Mouse (Mus musculus) neural tube, embryonic 14.5 days (tissue): Measurements from ENCODE around the gene Dnajc5g. TPM values are rescaled to one million over a fixed set of nuclear protein-coding genes. Genes with fewer than 3 reads are reported as not detected.

Experiments used
- ATAC-seq: fragments of 200-750 bp; cut with Nextera tagmentation; 2 replicates; pipeline ENCODE4 v1.8.0; 2017; ENCODE audit warnings: low read depth, mild to moderate bottlenecking, moderate TSS enrichment, moderate library complexity
- H3K27ac ChIP-seq: fragments of 300-500 bp; sonication (generic); 2 replicates; pipeline ENCODE4 v1.5.1; 2014; ENCODE audit warnings: low read depth, mild to moderate bottlenecking, control low read depth, low read length, moderate library complexity, mixed read lengths
- H3K27me3 ChIP-seq: fragments of 300-500 bp; sonication (generic); 2 replicates; pipeline ENCODE4 v1.6.1; 2014; ENCODE audit warnings: low read length; ENCODE audit not compliant: control insufficient read depth, insufficient read depth
- H3K36me3 ChIP-seq: fragments of 300-500 bp; sonication (generic); 2 replicates; pipeline ENCODE4 v1.6.1; 2014; ENCODE audit warnings: low read length, mixed read lengths; ENCODE audit not compliant: control insufficient read depth, insufficient read depth
- H3K4me1 ChIP-seq: fragments of 300-500 bp; sonication (generic); 2 replicates; pipeline ENCODE4 v1.6.1; 2014; ENCODE audit warnings: low read length; ENCODE audit not compliant: control insufficient read depth, insufficient read depth
- H3K4me2 ChIP-seq: fragments of 300-500 bp; sonication (generic); 2 replicates; pipeline ENCODE4 v1.6.1; 2014; ENCODE audit warnings: mild to moderate bottlenecking, low read depth, low read length, control low read depth
- H3K4me3 ChIP-seq: fragments of 300-500 bp; sonication (generic); 2 replicates; pipeline ENCODE4 v1.5.1; 2014; ENCODE audit warnings: low read depth, low read length, control low read depth, mixed read lengths
- H3K9ac ChIP-seq: fragments of 300-500 bp; sonication (generic); replicated peaks from 2 replicates; pipeline ENCODE4 v1.6.1; 2014; ENCODE audit warnings: low read depth, mild to moderate bottlenecking, control low read depth, low read length, mixed read lengths
- H3K9me3 ChIP-seq: fragments of 300-500 bp; sonication (generic); 2 replicates; pipeline ENCODE4 v1.6.1; 2016; ENCODE audit warnings: low read length; ENCODE audit not compliant: control insufficient read depth
- WGBS: fragments of 180-500 bp; shearing (Covaris S2); extraction: QIAGEN DNeasy Blood & Tissue Kit; methylation state at CpG from one replicate; pipeline ENCODE4 v1.1.7; 2014; 5-methylcytosine and 5-hydroxymethylcytosine counted together
- polyA plus RNA-seq: library from polyadenylated mRNA; unstranded; fragments of >200 nt; fragmentation: Nextera tagmentation; extraction: Ambion mirVana; gene quantifications from 2 replicates; pipeline ENCODE4 v1.2.1, GENCODE M21; 2014

The Dnajc5g gene
- not detected in 2 replicates for polyA plus RNA-seq

- Histone ChIP-seq H3K27me3 (no peaks in the 10 kb centered on the region), H3K36me3 (no peaks in the 10 kb centered on the region), H3K9me3 (no peaks in the 10 kb centered on the region), H3K4me2 (no peak within 1 kb of the TSS), H3K9ac (no peak within 1 kb of the TSS), H3K27ac (no peak within 1 kb of the TSS), H3K4me1 (no peaks in the 10 kb centered on the region), H3K4me3 (no peak within 1 kb of the TSS)
- 87% methylated on average over 9 of the region's 9 CpGs for WGBS
- ATAC-seq = no peak
These were observed at the start of gene Dnajc5g for GRCm38 (mm10) chr5:31105814-31106335. TSS of gene Dnajc5g (plus strand) at chr5:31106285.

GRCm38 (mm10) chr5:31069810-31070209 is 36.3 kb upstream of the Dnajc5g start:
- no peaks in the 10 kb centered on the region for H3K9me3 ChIP-seq
- no peaks in the 10 kb centered on the region for H3K4me1 ChIP-seq
- 100% methylated on average over 3 of the region's 3 CpGs for WGBS
- no peak overlapping the region for H3K4me3 ChIP-seq
- ATAC-seq = no peak
- H3K27ac ChIP-seq = no peak overlapping the region
- no peaks in the 10 kb centered on the region for H3K27me3 ChIP-seq
- no peak overlapping the region for H3K9ac ChIP-seq
- H3K4me2 ChIP-seq = no peak overlapping the region
- peaks cover 56% of the 10 kb centered on the region for H3K36me3 ChIP-seq

- Histone ChIP-seq H3K9me3 (no peaks in the 10 kb centered on the region), H3K27me3 (no peaks in the 10 kb centered on the region), H3K4me3 (no peak overlapping the region), H3K27ac (no peak overlapping the region), H3K9ac (no peak overlapping the region), H3K4me2 (no peak overlapping the region), H3K36me3 (peaks cover 62% of the 10 kb centered on the region), H3K4me1 (no peaks in the 10 kb centered on the region)
- WGBS = 92% methylated on average over 2 of the region's 2 CpGs
- ATAC-seq = no peak
These were observed 35.0 kb upstream of the Dnajc5g start for GRCm38 (mm10) chr5:31071059-31071458.

- Histone ChIP-seq H3K4me1 (no peaks in the 10 kb centered on the region), H3K36me3 (peaks cover 62% of the 10 kb centered on the region), H3K9me3 (no peaks in the 10 kb centered on the region), H3K27me3 (no peaks in the 10 kb centered on the region), H3K4me3 (no peak overlapping the region), H3K4me2 (no peak overlapping the region), H3K9ac (no peak overlapping the region), H3K27ac (no peak overlapping the region)
- no peak for ATAC-seq
- 95% methylated on average over 11 of the region's 11 CpGs for WGBS
These were observed 34.3 kb upstream of the Dnajc5g start for GRCm38 (mm10) chr5:31071821-31072220.

- H3K9me3 ChIP-seq = no peaks in the 10 kb centered on the region
- no peak overlapping the region for H3K9ac ChIP-seq
- H3K27me3 ChIP-seq = no peaks in the 10 kb centered on the region
- peaks cover 71% of the 10 kb centered on the region for H3K36me3 ChIP-seq
- H3K4me2 ChIP-seq = no peak overlapping the region
- no peak for ATAC-seq
- no peak overlapping the region for H3K27ac ChIP-seq
- H3K4me1 ChIP-seq = no peaks in the 10 kb centered on the region
- no peak overlapping the region for H3K4me3 ChIP-seq
- WGBS = 93% methylated on average over 12 of the region's 12 CpGs
These were observed 32.9 kb upstream of the Dnajc5g start for GRCm38 (mm10) chr5:31073176-31073575.

- no peaks in the 10 kb centered on the region for H3K27me3 ChIP-seq
- H3K4me1 ChIP-seq = no peaks in the 10 kb centered on the region
- ATAC-seq = no peak
- no peak overlapping the region for H3K4me3 ChIP-seq
- WGBS = 90% methylated on average over 13 of the region's 13 CpGs
- no peak overlapping the region for H3K27ac ChIP-seq
- no peaks in the 10 kb centered on the region for H3K9me3 ChIP-seq
- H3K4me2 ChIP-seq = no peak overlapping the region
- H3K9ac ChIP-seq = no peak overlapping the region
- H3K36me3 ChIP-seq = peaks cover 60% of the 10 kb centered on the region
These were observed 29.7 kb upstream of the Dnajc5g start for GRCm38 (mm10) chr5:31076346-31076745.

GRCm38 (mm10) chr5:31080059-31080794 is 25.9 kb upstream of the Dnajc5g start:
- no peak for ATAC-seq
- Histone ChIP-seq H3K4me3 (no peak overlapping the region), H3K36me3 (peaks cover 29% of the 10 kb centered on the region), H3K4me2 (no peak overlapping the region), H3K27me3 (no peaks in the 10 kb centered on the region), H3K27ac (no peak overlapping the region), H3K9me3 (no peaks in the 10 kb centered on the region), H3K9ac (no peak overlapping the region), H3K4me1 (no peaks in the 10 kb centered on the region)
- WGBS = 85% methylated on average over 13 of the region's 13 CpGs

GRCm38 (mm10) chr5:31080795-31081164 is 25.3 kb upstream of the Dnajc5g start:
- Histone ChIP-seq H3K4me1 (no peaks in the 10 kb centered on the region), H3K9me3 (no peaks in the 10 kb centered on the region), H3K4me2 (no peak overlapping the region), H3K27me3 (no peaks in the 10 kb centered on the region), H3K36me3 (peaks cover 24% of the 10 kb centered on the region), H3K27ac (no peak overlapping the region), H3K4me3 (no peak overlapping the region), H3K9ac (no peak overlapping the region)
- WGBS = 70% methylated on average over 3 of the region's 3 CpGs
- ATAC-seq = no peak

GRCm38 (mm10) chr5:31081386-31081785 is 24.7 kb upstream of the Dnajc5g start:
- H3K9me3 ChIP-seq = no peaks in the 10 kb centered on the region
- ATAC-seq = no peak
- H3K36me3 ChIP-seq = peaks cover 18% of the 10 kb centered on the region
- H3K27me3 ChIP-seq = no peaks in the 10 kb centered on the region
- H3K9ac ChIP-seq = no peak overlapping the region
- H3K27ac ChIP-seq = no peak overlapping the region
- no peak overlapping the region for H3K4me2 ChIP-seq
- WGBS = 85% methylated on average over 3 of the region's 3 CpGs
- no peak overlapping the region for H3K4me3 ChIP-seq
- no peaks in the 10 kb centered on the region for H3K4me1 ChIP-seq
